Mouse (Mus musculus) thymus, postnatal 36 days (tissue): ENCODE data around the gene AI597479.

Experiments used
- DNase-seq, 2 experiments: peaks; one replicate each; pipeline ENCODE4 v3.0.0; 2022; ENCODE audit warnings: mixed read lengths in 2 of 2

The AI597479 gene

GRCm38 (mm10) chr1:43163467-43164418, 65.2 kb downstream of the AI597479 start:
- peak; percentile 63 to 64 for DNase-seq

DNA sequence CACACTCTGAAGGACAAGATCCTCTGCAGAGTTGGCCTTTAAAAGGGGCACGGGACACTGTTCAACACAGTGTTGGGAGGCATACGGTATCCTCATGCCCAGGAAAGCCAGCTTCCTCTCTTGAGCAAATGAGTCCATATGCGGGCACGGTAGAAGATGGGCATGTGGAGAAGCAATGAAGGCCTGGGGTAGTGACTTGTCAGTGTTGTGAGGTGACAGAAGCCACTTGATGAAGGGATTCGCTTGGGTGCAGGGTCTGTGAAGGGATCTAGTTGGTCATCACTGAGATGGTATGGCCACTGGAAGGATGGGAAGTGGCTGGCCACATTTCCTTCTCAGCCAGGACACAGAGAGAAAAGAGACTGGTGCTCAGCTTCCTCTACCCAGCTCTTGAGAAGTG, 66.1 kb downstream of the AI597479 start:
- DNase-seq = no peak
